ENCODE assay signal across 11 mouse cellular contexts in genomic region chr11:67811535-67811934, GRCm38 (mm10). TPM values are rescaled to one million over a fixed set of nuclear protein-coding genes. Genes with fewer than 3 reads are reported as not detected.
A peak's percentile ranks its signal among the peaks of the same experiment; 100 is the strongest.
DNase-seq lines count a peak whose midpoint lies in the region; ATAC-seq lines count a peak whose summit lies in the region.
"Had no signal": no experiment of that assay in that cellular context is flagged by ENCODE, and none has a peak within 500 bp of the region (broad histone marks: within the 10 kb centered on the region; RNA-seq: fewer than 3 reads in every experiment).

No protein-coding gene starts in this region.

- ATAC-seq in cerebellum, adult (ENCODE audit: insufficient number of reproducible peaks, low FRiP score, low TSS enrichment): no peak
- ATAC-seq in kidney, embryonic 16.5 days (ENCODE audit: low FRiP score, low TSS enrichment): no peak
- ATAC-seq in CD4-positive, CD25-positive, alpha-beta regulatory T cell, adult 4 months: no peak
- ATAC-seq in intestine, embryonic 15.5 days: no peak

- DNase-seq in cerebellum, postnatal 14 days: peak; percentile 73 to 76
- peak; percentile 16 for DNase-seq in kidney, postnatal 14 days
- peak; percentile 55 for DNase-seq in testis, postnatal 10 days (ENCODE audit: low spot score)
- no peak for DNase-seq in testis, postnatal 14 days (ENCODE audit: low spot score)

- no peaks in the 10 kb centered on the region for H3K9me3 ChIP-seq in kidney, embryonic 16.5 days (ENCODE audit: low read length)
- H3K9me3 ChIP-seq in intestine, embryonic 15.5 days: no peaks in the 10 kb centered on the region

- no peak overlapping the region for H3K4me3 ChIP-seq in kidney, embryonic 16.5 days (ENCODE audit: low read length)
- H3K4me3 ChIP-seq in intestine, embryonic 15.5 days (replicated peaks): no peak overlapping the region
- H3K4me3 ChIP-seq: erythroblast, embryonic 14.5 days had no signal

- H3K27me3 ChIP-seq in kidney, embryonic 16.5 days (ENCODE audit: insufficient read depth, low read length): no peaks in the 10 kb centered on the region
- no peaks in the 10 kb centered on the region for H3K27me3 ChIP-seq in intestine, embryonic 15.5 days (replicated peaks)

- no peaks in the 10 kb centered on the region for H3K36me3 ChIP-seq in kidney, embryonic 16.5 days (ENCODE audit: insufficient read depth, low read length)
- H3K36me3 ChIP-seq in intestine, embryonic 15.5 days: no peaks in the 10 kb centered on the region

- no peak overlapping the region for H3K4me2 ChIP-seq in kidney, embryonic 16.5 days (replicated peaks; ENCODE audit: low read depth, low read length)
- H3K4me2 ChIP-seq in intestine, embryonic 15.5 days (replicated peaks): no peak overlapping the region

- 81% methylated on average over 6 of the region's 6 CpGs for WGBS in kidney, embryonic 16.5 days
- WGBS in intestine, embryonic 15.5 days: 74% methylated on average over 6 of the region's 6 CpGs

- H3K27ac ChIP-seq in kidney, embryonic 16.5 days (ENCODE audit: low read length): no peak overlapping the region
- no peak overlapping the region for H3K27ac ChIP-seq in intestine, embryonic 15.5 days
- H3K27ac ChIP-seq: macrophage had no signal

- H3K4me1 ChIP-seq in kidney, embryonic 16.5 days (ENCODE audit: insufficient read depth, low read length): no peaks in the 10 kb centered on the region
- H3K4me1 ChIP-seq in intestine, embryonic 15.5 days (replicated peaks): no peaks in the 10 kb centered on the region

- no peak overlapping the region for H3K9ac ChIP-seq in kidney, embryonic 16.5 days (replicated peaks; ENCODE audit: low read length)
- no peak overlapping the region for H3K9ac ChIP-seq in intestine, embryonic 15.5 days

RNA-seq across cellular contexts. Expression of gene Dhrs7c, which starts 13.5 kb away (rescaled TPM):
- 0.29 and 0.42 TPM in 2 replicates for polyA plus RNA-seq in kidney, embryonic 16.5 days (2015; fragmentation: Nextera tagmentation; extraction: Ambion mirVana)
- not detected for polyA plus RNA-seq in CD4-positive, CD25-positive, alpha-beta regulatory T cell, adult 4 months (2017; shearing (Covaris generic))
- 0.16 TPM in 1 of 2 replicates, not detected in the other for polyA plus RNA-seq in intestine, embryonic 15.5 days (2015; fragmentation: Nextera tagmentation; extraction: Ambion mirVana)
- polyA plus RNA-seq: erythroblast, embryonic 14.5 days; macrophage had no signal

RNA-seq across cellular contexts. Expression of gene Gsg1l2, which starts 37.1 kb away (rescaled TPM):
- not detected in 2 replicates for polyA plus RNA-seq in kidney, embryonic 16.5 days (2015; fragmentation: Nextera tagmentation; extraction: Ambion mirVana)
- polyA plus RNA-seq in CD4-positive, CD25-positive, alpha-beta regulatory T cell, adult 4 months (2017; shearing (Covaris generic)): not detected
- 0.24 TPM in 1 of 2 replicates, not detected in the other for polyA plus RNA-seq in intestine, embryonic 15.5 days (2015; fragmentation: Nextera tagmentation; extraction: Ambion mirVana)
- polyA plus RNA-seq: erythroblast, embryonic 14.5 days; limb, embryonic 14.5 days; macrophage had no signal

RNA-seq across cellular contexts. Expression of gene Glp2r, which starts 40.6 kb away (rescaled TPM):
- 0.07 TPM in 1 of 2 replicates, not detected in the other for polyA plus RNA-seq in kidney, embryonic 16.5 days (2015; fragmentation: Nextera tagmentation; extraction: Ambion mirVana)
- not detected for polyA plus RNA-seq in CD4-positive, CD25-positive, alpha-beta regulatory T cell, adult 4 months (2017; shearing (Covaris generic))
- polyA plus RNA-seq in intestine, embryonic 15.5 days (2015; fragmentation: Nextera tagmentation; extraction: Ambion mirVana): 4.0 and 4.2 TPM in 2 replicates
- polyA plus RNA-seq: erythroblast, embryonic 14.5 days; macrophage had no signal
